Mouse (Mus musculus): Measurements from ENCODE around the gene Olfr744. TPM values are rescaled to one million over a fixed set of nuclear protein-coding genes. Genes with fewer than 3 reads are reported as not detected.
"Not testable (repeated sequence)": the region's sequence is repeated elsewhere in the genome, so short reads cannot be mapped to it uniquely, and the experiment has no call there.

Olfr744 gene
- not detected in 2 replicates for polyA plus RNA-seq (2012; rRNA removed)

GRCm38 (mm10) chr14:50614579-50614978, at the start of gene Olfr744:
Gene Olfr744, plus strand, starts transcription at chr14:50614879.
- Histone ChIP-seq H3K4me1 (ENCODE audit: control insufficient read depth, insufficient read depth, low read length) (no peaks in the 10 kb centered on the region), H3K36me3 (ENCODE audit: control insufficient read depth, insufficient read depth, low read length) (no peaks in the 10 kb centered on the region), H3K27ac (ENCODE audit: insufficient read depth, low read depth, low read length) (no peak within 1 kb of the TSS), H3K27me3 (replicated peaks; ENCODE audit: control insufficient read depth, insufficient read depth, low read length) (no peaks in the 10 kb centered on the region), H3K4me3 (ENCODE audit: insufficient read depth, low read depth, low read length) (no peak within 1 kb of the TSS)
- WGBS: 90% methylated on average over 2 of the region's 2 CpGs
- DNase-seq: no peak
- TF ChIP-seq POLR2A (IDR thresholded peaks at IDR 0.05; ENCODE audit: low read depth, low read length) (no peak), CTCF (conservative IDR thresholded peaks at IDR 0.05; ENCODE audit: insufficient read depth, insufficient read length, low read depth, low read length) (no peak)

GRCm38 (mm10) chr14:50573056-50573455, 41.6 kb upstream of the Olfr744 start:
- not testable (repeated sequence) for DNase-seq; H3K27me3 ChIP-seq (replicated peaks; ENCODE audit: control insufficient read depth, insufficient read depth, low read length); H3K4me3 ChIP-seq (ENCODE audit: insufficient read depth, low read depth, low read length); H3K36me3 ChIP-seq (ENCODE audit: control insufficient read depth, insufficient read depth, low read length); H3K27ac ChIP-seq (ENCODE audit: insufficient read depth, low read depth, low read length); H3K4me1 ChIP-seq (ENCODE audit: control insufficient read depth, insufficient read depth, low read length)
- 45% methylated on average over 1 of the region's 1 CpGs for WGBS

- no peak within 1 kb of the TSS for H3K4me3 ChIP-seq (ENCODE audit: insufficient read depth, low read depth, low read length)
- WGBS: 67% methylated on average over 2 of the region's 2 CpGs
- H3K27me3 ChIP-seq (replicated peaks; ENCODE audit: control insufficient read depth, insufficient read depth, low read length): no peaks in the 10 kb centered on the region
- H3K27ac ChIP-seq (ENCODE audit: insufficient read depth, low read depth, low read length): no peak within 1 kb of the TSS
- H3K4me1 ChIP-seq (ENCODE audit: control insufficient read depth, insufficient read depth, low read length): no peaks in the 10 kb centered on the region
- TF ChIP-seq CTCF (conservative IDR thresholded peaks at IDR 0.05; ENCODE audit: insufficient read depth, insufficient read length, low read depth, low read length) (no peak), POLR2A (IDR thresholded peaks at IDR 0.05; ENCODE audit: low read depth, low read length) (no peak)
- H3K36me3 ChIP-seq (ENCODE audit: control insufficient read depth, insufficient read depth, low read length): no peaks in the 10 kb centered on the region
- no peak for DNase-seq
Observed at GRCm38 (mm10) chr14:50639088-50639487, 24.4 kb downstream of the Olfr744 start, which contains the start of gene Olfr745. Gene Olfr745, plus strand, starts transcription at chr14:50639388.

- Histone ChIP-seq H3K4me3 (ENCODE audit: insufficient read depth, low read depth, low read length) (no peak within 1 kb of the TSS), H3K4me1 (ENCODE audit: control insufficient read depth, insufficient read depth, low read length) (no peaks in the 10 kb centered on the region), H3K27ac (ENCODE audit: insufficient read depth, low read depth, low read length) (no peak within 1 kb of the TSS), H3K36me3 (ENCODE audit: control insufficient read depth, insufficient read depth, low read length) (no peaks in the 10 kb centered on the region), H3K27me3 (replicated peaks; ENCODE audit: control insufficient read depth, insufficient read depth, low read length) (no peaks in the 10 kb centered on the region)
- TF ChIP-seq POLR2A (IDR thresholded peaks at IDR 0.05; ENCODE audit: low read depth, low read length) (no peak), CTCF (conservative IDR thresholded peaks at IDR 0.05; ENCODE audit: insufficient read depth, insufficient read length, low read depth, low read length) (no peak)
- no peak for DNase-seq
Observed at GRCm38 (mm10) chr14:50646783-50647182, 32.1 kb downstream of the Olfr744 start, which contains the start of gene Olfr746. Gene Olfr746, plus strand, starts transcription at chr14:50647083.

Other genes starting within 250 kb of the Olfr744 start
- gene Olfr736, start 233.7 kb upstream of the Olfr744 start, polyA plus RNA-seq (2012; rRNA removed): not detected in 2 replicates
- gene Olfr738, start 207.3 kb upstream of the Olfr744 start, polyA plus RNA-seq (2012; rRNA removed): not detected in 2 replicates
- gene Olfr739, start 196.3 kb upstream of the Olfr744 start, polyA plus RNA-seq (2012; rRNA removed): not detected in 2 replicates
- not detected in 2 replicates for gene Olfr740, start 169.3 kb upstream of the Olfr744 start, polyA plus RNA-seq (2012; rRNA removed)
- gene Olfr741, start 142.1 kb upstream of the Olfr744 start, polyA plus RNA-seq (2012; rRNA removed): not detected in 2 replicates
- not detected in 2 replicates for gene Olfr742, start 111.3 kb upstream of the Olfr744 start, polyA plus RNA-seq (2012; rRNA removed)
- not detected in 2 replicates for gene Olfr743, start 93.0 kb upstream of the Olfr744 start, polyA plus RNA-seq (2012; rRNA removed)
- gene Olfr745, start 24.5 kb downstream of the Olfr744 start, polyA plus RNA-seq (2012; rRNA removed): not detected in 2 replicates
- gene Olfr746, start 32.2 kb downstream of the Olfr744 start, polyA plus RNA-seq (2012; rRNA removed): not detected in 2 replicates
- gene Olfr747, start 78.3 kb downstream of the Olfr744 start, polyA plus RNA-seq (2012; rRNA removed): not detected in 2 replicates
- gene Olfr748, start 92.5 kb downstream of the Olfr744 start, polyA plus RNA-seq (2012; rRNA removed): not detected in 2 replicates
- not detected in 2 replicates for gene Olfr749, start 130.2 kb downstream of the Olfr744 start, polyA plus RNA-seq (2012; rRNA removed)
- gene Ttc5, start 170.6 kb downstream of the Olfr744 start, polyA plus RNA-seq (2012; rRNA removed): 24.5 and 25.8 TPM in 2 replicates
- not detected in 2 replicates for gene Ccnb1ip1, start 192.9 kb downstream of the Olfr744 start, polyA plus RNA-seq (2012; rRNA removed)
- 12.0 and 12.6 TPM in 2 replicates for gene Parp2, start 193.0 kb downstream of the Olfr744 start, polyA plus RNA-seq (2012; rRNA removed)